Mouse (Mus musculus): Measurements from ENCODE around the gene Ttc39b.

Ttc39b gene

DNA sequence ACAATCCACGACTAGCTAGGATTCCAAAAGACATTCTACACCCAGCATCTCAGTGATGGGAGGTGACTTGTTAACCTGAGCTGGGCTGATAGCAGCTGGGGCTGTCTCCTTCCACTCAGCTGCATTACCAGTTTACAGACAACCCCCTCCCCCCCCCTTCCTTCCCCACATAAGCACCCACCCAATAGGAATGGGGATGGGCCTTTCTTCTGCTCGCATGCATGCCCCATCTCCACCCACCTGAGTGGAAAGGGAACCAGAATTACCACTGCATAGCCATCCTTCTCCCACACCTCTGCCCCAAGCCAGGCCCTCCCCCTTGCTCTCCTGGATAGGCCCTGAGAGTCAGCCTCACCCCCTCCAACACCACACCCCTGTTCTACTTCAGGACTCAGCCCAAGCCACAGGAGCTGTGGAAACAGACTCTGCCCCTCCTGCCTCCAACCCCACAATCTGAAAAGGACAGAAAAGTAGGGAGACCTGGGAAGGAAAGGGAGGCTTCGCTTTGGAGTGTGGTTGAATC lies 6.2 kb downstream of the Ttc39b start:
- DNase-seq (ENCODE audit: low read depth, low spot score): no peak

DNA sequence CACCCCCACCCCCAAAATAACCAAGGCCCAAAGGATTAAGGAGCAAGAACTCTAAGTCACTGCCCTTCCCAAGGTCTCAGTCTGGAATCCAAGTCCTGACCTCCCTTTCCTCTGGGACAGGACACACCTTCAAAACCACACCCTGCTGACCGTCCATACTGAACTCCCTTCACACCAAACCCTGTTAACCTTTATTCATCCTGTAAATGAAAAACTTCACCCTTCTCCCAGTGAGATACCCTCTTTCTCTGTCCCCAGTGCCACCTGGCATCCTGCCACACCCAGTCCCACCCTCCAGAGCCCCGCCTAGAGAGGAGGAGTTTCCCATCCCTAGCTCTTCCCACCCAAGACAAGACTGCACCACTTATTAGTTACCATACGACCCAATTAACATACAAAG lies 7.3 kb downstream of the Ttc39b start:
- DNase-seq (ENCODE audit: low read depth, low spot score): no peak

DNA sequence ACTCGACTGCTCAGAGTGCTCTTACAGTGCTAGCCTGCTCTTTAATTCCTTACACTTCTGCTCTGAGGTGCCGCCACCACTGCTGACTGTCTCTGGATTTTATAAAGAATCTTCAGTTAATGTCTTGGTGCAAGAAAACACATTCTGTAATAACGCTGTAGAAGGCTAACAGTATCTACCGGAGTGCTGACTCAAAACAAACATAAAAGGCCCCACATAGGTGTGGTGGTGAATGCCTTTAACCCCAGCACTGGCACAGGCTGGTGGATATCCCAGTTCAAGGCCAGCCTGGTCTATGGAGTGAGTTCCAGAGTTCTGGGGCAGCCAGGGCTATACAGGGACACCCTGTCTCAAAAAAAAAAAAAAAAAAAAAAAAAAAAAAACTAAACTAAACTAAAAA lies 8.1 kb downstream of the Ttc39b start:
- no peak for DNase-seq (ENCODE audit: low read depth, low spot score)

DNA sequence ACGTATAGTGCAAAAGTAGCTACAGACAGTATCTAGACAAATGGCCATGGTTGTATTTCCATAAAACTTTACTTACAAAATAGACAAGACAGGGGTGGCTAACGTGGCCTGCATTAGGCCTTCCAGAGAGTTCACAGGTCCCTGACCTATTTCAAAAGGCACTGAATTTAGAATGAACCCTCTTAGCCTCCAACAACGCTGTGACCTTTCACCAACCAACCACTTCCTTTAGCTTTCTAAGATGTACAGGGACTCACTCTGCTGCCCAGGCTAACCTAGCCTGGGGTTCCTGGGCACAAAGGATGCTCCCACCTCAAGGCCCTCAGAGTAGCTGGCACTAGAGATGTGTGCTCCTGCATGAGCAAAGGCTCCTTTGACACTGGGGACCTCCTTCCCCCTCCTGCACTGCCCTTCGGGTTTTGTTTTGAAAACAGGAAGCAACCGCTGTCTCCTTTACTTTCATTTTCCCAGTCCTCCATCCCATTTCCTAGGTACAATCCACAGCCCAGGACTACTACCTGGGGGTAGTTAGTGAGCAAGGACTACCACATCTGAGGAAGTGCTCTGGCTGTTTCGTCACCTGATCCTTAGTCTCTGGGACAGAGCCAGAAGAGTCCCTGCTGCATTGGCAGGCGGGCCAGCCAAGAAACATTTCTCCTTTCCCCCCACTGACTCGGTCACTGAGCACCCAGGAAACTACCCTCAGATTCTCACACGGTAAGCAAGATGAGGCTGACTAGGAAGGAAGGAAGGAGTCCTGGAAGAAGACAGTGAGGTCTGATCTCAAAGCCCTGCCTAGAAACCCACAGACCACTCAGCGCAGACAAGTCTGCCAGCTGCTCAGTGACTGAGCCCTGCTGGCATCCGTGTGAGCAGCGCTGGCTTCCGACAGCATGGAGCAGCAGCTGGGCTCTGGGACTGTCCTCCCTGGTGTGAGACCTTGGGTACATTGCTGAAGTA lies 8.9 kb downstream of the Ttc39b start:
- DNase-seq (ENCODE audit: low read depth, low spot score): peak; percentile 13

DNA sequence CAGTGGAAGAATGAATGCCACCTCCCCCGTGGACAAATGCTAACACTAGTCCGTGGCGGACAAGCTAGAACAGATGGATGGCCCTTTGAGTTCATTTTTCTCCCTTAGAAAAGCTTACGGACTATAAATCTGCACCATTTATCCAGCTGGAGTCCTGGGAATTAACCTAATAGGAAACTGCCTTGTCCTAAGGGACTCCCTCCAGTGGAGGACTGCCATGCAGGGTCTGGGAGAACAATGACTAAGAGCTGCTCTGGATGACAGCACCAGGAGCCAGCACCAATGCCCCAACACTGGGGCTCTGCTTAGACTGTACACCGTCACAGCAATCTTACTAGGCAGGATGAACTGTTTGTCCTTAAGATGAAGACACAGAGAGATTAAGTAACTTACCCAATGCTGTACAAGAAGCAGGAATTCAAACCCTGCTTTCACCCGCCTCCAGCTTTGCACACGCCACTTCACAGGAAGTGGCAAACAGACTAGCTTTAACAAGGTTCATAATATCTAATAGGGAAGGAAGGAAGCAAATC lies 9.7 kb downstream of the Ttc39b start:
- no peak for DNase-seq (ENCODE audit: low read depth, low spot score)

DNA sequence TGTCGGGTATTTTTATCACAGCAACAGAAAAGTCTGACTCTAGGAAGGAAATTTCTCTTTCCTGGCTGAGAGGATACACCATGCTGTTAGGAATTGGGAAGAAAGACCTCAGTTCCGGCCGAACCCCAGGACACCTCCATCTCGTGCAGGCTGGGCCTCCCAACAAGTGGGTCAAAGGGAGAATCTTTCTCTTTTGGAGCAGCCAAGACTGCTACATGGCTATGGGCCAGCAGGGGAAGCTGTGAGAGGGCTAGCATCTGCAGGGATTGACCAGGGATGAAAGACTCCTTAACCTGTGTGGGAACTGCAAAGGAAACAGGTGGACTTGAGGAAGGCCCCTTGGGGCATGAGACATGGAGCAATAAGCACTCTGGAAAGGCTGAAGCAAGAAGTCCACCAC lies 11.7 kb downstream of the Ttc39b start:
- no peak for DNase-seq (ENCODE audit: low read depth, low spot score)

DNA sequence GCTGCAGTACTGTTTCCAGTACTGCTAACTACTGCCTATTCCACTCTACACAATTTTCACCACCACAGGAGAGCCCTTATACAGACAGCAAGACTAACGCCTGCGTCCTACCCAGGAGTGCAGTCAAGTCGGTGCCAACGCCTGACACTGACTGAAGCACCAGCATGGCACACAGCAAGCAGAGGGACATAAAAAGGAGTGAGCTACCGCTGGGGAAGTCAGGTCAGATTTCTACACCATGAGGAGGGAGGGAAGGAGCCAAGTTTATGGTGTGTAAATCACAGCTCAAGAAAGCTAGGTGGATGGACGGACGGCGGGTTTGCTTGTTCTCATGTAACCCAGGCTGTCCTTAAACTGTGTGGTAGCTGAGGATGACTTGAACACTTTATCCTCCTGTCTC lies 12.6 kb downstream of the Ttc39b start:
- no peak for DNase-seq (ENCODE audit: low read depth, low spot score)

DNA sequence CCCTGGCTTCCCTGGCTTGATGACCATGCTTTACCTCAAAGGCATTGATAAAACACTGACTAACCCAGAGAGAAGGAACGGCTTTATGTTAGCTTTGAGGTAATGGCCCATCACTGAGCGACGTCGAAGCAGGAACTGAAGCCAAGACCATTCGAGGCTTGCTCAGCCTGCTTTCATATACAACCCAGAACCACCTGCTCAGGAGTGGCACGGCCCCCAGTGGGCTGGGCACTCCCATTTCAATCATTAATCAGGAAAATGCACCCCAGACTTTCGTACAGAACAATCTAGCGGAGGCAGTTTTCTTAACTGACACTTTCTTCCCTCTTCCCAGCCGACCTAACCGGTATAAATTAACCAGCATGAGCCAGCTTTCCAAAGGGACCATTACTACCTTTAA lies 13.1 kb downstream of the Ttc39b start:
- no peak for DNase-seq (ENCODE audit: low read depth, low spot score)

DNA sequence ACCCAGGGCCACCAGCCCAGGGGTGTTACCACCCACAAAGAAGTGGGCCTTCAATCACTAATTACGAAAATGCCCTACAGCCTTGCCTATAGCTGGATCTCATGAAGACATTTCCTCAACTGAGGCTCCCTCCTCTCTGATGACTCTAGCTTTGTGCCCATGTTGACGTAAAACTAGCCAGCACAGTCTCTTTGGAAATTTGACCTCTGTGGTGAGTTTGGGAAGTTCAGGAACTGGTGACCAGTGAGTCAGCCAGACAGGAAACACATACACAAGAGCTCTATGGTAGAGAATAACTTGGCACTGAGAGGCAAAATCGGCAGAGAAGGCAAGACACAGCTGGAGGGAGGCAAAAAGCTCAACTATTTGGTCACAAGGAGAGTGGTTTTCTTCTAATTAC lies 15.1 kb downstream of the Ttc39b start:
- DNase-seq (ENCODE audit: low read depth, low spot score): no peak

DNA sequence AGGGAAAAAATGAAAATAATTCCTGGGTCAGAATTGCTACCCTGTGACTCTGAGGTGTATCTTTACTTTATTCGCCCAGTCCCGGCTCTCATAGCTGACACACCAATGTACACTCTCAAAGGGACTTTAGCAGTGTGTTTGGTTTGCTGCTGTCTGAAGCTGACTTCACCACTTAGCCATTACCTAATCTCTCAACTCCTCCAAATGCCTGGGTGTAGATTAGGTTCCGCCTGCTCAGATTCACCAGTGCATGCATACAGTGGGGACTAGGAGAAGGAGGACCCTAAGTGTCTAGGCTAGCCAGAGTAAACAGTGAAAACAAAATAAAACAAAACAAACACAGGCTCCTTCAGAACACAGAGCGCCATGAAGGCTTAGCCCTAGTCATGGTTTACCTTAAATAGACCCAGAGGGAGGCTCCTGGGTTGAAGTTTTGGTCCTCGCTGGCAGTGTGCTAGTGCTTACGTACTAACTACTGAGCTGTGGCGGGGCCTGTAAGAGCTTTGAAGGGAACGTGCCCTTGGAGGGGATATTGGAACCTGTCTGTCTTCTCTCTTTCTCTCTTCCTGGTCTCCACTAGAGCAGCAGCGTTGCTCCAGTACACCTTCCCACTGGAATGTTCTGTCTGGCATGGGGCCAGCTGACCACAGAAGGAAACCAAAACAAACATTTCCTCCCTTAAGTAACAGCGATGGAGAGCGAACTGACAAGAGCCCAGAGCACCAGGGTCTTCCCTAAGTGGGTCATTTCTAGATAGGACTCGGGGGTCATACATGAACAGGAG lies 16.2 kb downstream of the Ttc39b start:
- DNase-seq (ENCODE audit: low read depth, low spot score): no peak

DNA sequence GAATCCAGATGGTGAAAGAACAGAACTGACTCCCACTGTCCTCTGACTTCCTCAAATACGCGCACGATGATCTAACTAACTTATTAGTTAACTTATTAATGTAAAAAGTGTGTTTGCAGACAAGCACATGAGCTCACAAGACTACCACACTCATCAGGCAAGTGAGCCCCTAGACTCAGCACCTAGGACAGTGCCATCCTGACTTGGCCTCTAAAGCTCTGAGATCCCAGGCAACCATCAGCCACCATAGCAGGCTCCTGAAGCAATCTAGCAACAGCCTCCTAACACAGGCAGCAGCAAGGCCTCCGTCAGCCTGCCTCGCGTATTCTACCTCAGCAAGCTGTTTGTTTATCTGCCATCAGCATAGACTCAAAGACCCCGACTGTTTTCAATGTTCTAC lies 17.2 kb downstream of the Ttc39b start:
- DNase-seq (ENCODE audit: low read depth, low spot score): no peak

DNA sequence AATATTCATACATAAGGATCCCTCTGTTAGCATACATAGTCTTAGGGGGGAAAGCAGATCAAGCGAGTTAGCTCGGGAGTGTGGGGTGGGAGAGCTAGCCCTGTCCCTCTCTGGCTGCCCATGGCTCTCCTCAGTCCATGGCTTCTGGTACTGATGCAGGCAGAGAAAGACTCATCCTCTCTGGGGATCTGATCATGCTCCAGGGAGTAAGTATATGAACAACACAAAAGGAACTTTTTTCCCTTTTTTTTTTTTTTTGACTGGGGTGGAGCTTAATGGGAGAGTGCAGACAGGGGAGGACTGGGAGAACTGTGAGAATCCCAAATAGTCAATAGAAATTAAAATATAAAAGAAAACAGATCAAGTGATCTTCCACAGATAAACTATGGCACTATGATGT lies 19.0 kb downstream of the Ttc39b start:
- DNase-seq (ENCODE audit: low read depth, low spot score): no peak

DNA sequence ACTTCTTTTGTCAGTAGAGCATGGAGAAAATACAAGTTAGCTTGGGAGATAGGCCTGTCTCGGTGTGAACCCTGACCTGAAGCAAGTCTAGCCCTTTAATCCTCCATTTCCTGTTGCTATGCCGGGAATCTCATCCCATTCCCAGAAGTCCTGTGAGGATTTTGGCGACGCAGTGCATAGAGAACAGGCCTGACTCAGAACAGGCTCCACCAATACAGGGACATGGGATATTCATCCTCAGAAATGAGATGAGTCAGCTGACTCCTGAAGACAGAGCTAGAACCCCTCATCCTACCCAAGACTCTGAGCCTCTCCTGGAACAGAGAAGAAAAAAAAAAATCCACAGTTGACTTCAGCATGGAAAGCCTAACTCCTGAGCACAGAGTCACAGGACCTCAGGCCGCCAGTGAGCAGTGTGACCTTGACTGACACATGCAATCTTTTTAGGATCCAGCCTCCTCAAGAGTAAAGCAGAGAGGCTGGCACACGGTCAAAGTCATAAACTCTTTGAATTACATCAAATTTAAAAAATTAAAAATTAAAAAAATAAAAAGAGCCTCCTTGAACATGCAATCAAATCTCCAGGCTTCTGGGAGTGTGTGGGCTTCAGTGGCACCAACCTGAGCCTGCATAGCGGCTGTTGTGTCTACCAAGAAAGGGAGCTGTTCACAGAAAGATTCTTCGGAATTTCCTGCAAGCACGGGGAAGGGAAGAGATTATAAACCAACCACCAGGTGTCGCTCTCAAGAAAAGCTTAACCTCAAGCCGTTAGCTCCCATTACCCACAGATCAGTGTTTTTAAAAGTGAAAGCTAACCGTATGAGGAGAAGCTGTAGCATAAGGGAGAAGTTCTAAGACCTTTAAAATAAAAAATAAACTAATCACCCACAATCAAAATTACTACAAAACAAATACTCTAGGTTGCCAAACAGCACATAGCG lies 20.9 kb downstream of the Ttc39b start:
- DNase-seq (ENCODE audit: low read depth, low spot score): peak; percentile 97

DNA sequence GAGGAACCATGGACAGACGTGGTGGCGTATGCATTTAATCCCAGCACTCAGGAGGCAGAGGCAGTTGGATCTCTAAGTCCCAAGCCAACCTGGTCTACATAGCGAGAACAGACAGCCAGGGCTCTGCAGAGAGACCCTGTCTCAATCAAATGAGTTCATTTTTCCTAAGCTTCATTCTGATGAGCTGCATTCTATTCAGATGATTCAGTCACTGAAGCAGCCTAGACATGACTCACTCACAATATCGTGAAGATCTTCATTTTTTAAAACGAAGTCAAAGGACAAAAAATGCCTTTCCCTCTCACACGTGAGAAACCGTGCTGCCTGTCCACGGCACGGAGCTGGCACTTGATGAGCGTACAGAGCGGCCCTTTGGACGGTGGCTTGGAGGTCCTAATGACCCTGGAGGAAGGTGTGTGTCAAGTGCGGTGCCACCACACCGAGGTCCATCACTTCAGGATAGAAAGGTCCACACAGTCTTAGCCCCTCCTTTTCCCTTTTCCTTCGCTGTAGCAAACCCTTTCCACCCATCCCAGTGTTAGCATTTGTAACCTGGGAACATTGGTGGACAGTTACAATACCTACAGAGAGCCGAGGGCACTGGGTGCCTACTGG lies 21.8 kb downstream of the Ttc39b start:
- DNase-seq (ENCODE audit: low read depth, low spot score): no peak

DNA sequence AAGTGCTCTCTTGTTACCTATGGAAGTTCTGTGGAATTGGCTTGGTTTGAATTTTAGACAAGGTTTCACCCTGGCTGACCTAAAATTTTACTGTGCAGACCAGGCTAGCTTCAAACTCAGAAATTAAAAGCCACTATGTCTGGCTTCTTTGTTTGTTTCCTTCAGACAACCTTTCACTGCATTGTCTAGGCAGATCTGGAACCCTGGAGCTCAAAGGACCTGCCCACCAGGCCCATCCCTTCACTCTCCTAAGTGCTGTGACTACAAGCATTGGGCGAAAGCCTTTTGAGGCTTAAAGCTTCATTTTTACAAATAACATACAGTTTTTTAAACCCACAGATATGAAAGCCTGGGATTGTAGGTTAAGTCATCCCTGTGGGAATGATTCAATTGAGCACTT lies 22.3 kb downstream of the Ttc39b start:
- no peak for DNase-seq (ENCODE audit: low read depth, low spot score)

DNA sequence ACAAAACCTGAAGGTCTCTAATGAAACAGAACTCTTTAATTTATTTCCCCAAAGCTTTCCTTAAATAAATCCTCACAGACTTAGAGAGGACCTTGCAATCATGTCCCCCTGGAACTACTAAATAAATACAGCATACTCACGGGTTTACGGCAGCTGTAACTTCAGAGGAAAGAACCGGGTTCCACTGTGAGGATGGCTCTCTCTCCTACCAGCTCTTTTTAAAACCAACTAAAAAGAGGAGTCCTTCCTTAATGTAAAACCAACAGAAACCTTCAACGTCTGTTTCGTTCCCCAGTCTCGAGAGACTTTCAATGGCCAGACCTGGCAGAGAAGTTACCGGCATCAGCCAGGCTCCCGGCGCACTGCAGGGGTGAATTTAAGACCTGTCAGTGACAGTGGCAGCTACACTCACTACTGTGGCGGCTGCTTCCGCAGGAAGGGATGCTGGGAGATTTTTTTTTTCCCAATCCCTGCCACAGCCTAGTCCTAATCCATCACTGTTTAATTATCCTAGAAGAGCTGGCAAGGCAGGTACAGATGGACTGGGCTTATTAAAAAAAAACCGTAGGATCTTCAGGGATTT lies 39.2 kb downstream of the Ttc39b start:
- peak; percentile 90 for DNase-seq (ENCODE audit: low read depth, low spot score)

DNA sequence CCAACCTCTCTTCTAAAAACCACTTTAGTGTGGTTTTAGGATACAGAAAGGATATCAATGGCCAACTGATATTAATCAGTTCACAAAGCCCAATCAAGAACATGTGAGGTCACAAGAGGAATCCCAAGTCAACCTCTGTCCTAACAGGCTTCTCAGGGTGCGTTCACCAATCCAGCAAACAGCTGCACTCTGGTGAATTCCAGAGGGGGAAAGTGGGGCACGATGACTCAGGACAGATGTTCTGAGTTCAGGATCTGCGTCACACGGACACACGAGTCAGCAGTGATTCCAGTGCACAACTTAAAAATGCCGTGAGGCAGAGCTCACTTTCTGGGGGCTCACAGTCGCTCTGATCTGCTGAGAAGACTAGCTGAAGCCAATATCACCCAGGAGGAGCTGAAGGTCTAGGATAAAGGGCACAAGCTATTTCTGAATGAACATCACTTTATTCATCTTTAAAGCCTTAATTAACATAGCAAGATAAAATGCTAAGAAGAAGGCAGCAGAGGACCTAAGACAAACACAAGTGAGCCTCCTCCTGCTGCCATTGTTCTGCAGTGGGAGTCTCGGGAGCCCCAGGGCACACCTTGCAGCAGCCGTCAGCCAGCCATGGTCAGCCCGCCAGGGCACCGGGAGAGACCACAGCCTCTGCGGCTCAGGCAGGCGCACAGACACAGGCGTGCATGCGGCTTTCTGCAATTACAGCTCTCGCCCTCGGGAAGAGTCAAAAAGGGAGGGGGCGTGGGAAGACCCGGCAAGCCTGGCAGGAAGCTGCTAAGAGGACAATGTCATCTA lies 39.9 kb downstream of the Ttc39b start:
- DNase-seq (ENCODE audit: low read depth, low spot score): peak; percentile 80

DNA sequence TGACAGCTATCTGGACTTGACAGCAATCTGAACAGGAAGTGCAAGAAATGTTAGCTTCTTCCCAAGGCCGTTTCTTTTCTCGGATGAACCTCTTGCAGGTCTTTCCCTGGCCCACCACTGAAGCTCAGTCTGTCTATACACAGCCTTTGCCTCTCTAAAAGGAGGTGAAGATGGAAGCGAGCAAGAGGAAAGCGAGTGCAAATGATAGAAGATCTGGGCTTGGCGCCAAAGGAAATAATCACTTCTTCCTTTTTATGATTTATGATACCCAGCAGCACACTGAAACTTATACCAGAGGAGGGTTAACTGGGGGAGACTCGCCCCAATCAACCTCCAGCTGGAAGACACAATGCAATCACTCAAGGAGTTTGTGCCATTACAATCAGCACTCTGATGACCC lies 41.6 kb downstream of the Ttc39b start:
- DNase-seq (ENCODE audit: low read depth, low spot score): no peak

DNA sequence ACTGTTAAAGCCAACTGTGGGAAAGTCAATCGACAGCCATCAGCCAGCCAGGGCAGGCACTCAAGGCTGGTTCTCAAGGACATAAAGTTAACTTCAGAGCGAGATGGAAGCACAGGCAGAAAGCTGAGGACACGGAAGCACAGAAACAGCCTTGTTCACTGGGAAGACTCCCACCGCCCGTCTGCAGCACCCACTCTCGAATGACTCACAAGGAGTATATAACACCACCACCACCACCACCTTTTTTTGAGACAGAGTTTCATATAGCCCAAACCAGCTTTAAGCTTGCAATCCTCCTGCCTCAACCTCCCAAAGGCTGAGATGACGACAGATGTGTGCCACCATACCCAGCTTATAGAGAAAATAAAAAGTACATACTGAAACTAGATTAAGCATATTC lies 44.8 kb downstream of the Ttc39b start:
- DNase-seq (ENCODE audit: low read depth, low spot score): peak; percentile 88

DNA sequence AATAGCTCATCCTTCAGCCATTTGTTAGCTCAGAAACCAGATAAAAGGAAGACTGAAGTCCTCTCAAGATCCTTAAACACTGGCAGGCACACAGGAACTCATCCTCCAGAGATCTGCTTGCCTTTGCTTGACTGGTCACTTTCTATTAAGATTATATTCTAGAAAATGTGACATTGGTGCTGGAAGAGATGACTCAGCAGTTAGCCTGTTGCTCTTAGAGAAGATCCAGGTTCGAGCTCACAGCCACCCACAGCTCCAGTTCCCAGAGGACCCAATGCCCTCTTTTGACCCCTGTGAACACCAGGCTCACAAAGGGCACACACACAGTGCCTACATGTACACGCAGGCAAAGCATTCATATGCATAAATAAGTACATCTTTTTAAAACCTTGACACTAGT lies 49.8 kb downstream of the Ttc39b start:
- no peak for DNase-seq (ENCODE audit: low read depth, low spot score)

Data from brain, adult 2 months (tissue).